Mouse (Mus musculus) midbrain, embryonic 16.5 days (tissue): ENCODE measurements around the gene Sec61a1. TPM values are rescaled to one million over a fixed set of nuclear protein-coding genes. Genes with fewer than 3 reads are reported as not detected.

Source experiments
- polyA plus RNA-seq: library from polyadenylated mRNA; unstranded; fragments of >200 nt; fragmentation: Nextera tagmentation; extraction: Ambion mirVana; gene quantifications from 2 replicates; pipeline ENCODE4 v1.2.1, GENCODE M21; 2015

Sec61a1 gene
- polyA plus RNA-seq, 1 experiment from 2014 or later = 162 TPM

Other genes starting within 250 kb of the Sec61a1 start
- gene Eefsec, start 72.4 kb downstream of the Sec61a1 start, polyA plus RNA-seq = 25.3 and 26.3 TPM in 2 replicates
- 92.6 and 92.7 TPM in 2 replicates for gene Ruvbl1, start 53.5 kb downstream of the Sec61a1 start, polyA plus RNA-seq
- gene Kbtbd12, start 119.0 kb upstream of the Sec61a1 start, polyA plus RNA-seq = 0.12 and 1.1 TPM in 2 replicates
- 31.8 and 55.0 TPM in 2 replicates for gene Mgll, start 205.5 kb upstream of the Sec61a1 start, polyA plus RNA-seq